Mouse (Mus musculus) kidney, adult 11 months (tissue): ENCODE results near the gene Arhgap1.
A peak's percentile ranks its signal among the peaks of the same experiment; 100 is the strongest.

Source experiments
- DNase-seq: peaks from one replicate; pipeline ENCODE4 v3.0.0; 2022

The Arhgap1 gene

DNA sequence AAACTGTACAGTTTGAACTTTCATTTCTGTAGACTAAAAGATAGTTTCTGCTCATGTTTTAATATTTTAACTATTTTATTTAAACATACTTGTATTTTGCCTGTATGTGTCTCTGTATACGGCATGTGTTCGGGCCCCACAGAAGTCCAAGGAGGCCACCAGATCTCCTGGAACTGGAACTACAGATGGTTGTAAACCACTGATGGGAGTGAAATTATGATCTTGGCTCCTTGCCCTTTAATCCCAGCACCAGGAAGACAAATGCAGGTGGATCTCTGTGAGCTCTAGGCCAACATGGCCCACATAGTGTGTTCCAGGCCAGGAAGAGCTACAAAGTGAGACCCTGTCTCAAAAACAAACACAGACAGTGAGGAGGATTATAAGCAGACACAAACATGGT, 51.7 kb downstream of the Arhgap1 start:
- DNase-seq = no peak

DNA sequence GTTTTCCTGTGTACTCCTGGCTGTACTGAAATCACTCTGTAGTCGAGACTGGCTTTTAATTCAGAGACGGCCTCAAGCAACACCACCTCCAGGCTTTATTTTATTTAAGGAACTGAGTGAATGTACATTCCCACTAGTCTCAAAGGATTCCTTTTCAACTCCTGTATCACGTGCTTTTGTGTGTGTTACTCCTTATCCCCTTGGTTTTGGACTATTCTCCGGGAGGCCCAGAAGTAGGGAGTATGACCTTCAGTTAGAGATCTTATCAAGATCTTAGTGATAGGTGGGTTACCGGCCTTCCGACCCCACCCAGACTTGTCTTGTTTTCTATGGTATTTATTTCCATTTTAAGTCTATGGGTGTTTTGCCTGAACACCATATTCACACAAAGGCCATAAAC, 56.1 kb downstream of the Arhgap1 start:
- DNase-seq = no peak

DNA sequence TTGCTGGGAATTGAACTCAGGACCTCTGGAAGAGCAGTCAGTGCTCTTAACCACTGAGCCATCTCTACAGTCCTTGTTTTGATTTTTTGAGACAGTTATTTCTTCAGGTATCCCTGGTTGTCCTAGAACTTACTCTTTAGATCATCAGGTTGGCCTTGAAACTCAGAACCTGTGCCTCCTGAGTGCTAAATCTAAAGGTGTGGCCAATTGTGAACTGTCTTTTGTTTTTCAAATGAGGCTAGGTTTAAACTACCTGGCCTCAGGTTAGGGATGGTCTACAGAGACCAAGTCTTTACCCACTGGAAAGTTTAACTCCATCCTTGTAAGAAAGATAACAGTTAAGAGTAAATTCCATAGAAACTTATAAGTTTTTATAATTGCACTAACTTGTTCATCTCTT, 56.8 kb downstream of the Arhgap1 start:
- DNase-seq = no peak

DNA sequence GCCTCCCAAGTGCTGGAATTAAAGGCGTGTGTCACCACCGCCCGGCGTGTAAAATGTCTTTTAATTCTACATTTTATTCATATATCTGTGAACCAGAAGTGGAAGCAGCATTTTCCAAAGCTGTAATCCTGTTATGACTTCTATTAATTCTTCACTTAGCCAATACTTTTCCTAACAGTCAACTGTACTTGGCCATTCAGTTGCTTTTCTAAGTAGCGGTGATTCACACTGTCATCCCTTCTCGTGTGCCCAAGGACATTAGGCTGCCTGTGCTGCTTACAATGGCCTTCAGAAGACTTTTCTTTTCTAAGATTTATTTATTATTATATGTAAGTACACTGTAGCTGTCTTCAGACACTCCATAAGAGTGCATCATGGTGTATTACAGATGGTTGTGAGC, 58.7 kb downstream of the Arhgap1 start:
- DNase-seq = no peak

DNA sequence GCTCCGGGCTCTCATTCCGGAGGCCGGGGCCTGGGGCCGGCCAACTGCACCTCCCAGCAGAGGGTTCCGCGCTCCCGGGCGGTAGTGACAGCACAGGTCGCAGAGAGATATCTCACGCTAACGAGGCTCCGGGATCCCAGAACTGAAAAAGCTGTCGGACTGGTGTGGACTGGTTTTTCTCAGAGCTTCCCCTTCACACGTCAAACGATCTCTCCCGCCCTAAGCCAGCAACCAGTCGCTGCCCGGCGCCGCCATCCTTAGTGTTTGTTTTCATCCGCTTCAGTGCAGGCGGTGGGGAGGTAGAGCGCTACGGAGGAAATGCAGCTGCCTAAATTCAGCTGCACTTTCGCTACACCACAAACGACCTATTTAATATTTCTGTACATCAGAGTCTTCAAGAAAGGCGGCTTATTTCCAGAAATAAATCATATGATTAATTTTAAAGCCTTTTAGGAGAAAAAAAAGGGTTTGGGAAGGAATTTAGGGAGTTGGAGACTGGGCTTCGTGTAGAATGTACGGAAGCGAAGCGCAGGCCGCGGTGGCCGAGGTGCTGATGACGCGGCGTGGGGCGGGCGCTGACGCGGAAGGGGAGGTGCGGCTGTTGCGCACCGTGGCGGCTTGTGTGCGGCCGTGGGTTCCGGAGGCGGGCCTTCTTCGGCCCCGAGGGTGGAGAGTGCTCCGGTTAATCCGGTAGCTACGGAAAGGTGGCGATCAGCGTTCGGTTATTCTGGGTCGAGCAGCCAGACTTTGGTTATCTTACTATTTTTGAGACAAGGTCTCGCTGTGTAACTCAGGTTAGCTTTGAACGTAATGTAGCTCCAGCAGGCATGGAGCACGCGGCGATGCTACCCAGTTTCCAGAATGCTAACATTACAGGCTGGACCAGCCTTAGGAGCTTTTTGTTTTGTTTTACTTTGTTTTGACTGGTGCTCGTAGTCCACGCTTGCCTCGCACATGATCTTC, 60.9 kb downstream of the Arhgap1 start, which contains the start of the genes Atg13 and Harbi1:
Gene Atg13, minus strand, starts transcription at position 305 of the 963 bp plus-strand sequence.
Gene Harbi1, plus strand, starts transcription at position 581 of the 963 bp plus-strand sequence.
- DNase-seq = peak; percentile 89

DNA sequence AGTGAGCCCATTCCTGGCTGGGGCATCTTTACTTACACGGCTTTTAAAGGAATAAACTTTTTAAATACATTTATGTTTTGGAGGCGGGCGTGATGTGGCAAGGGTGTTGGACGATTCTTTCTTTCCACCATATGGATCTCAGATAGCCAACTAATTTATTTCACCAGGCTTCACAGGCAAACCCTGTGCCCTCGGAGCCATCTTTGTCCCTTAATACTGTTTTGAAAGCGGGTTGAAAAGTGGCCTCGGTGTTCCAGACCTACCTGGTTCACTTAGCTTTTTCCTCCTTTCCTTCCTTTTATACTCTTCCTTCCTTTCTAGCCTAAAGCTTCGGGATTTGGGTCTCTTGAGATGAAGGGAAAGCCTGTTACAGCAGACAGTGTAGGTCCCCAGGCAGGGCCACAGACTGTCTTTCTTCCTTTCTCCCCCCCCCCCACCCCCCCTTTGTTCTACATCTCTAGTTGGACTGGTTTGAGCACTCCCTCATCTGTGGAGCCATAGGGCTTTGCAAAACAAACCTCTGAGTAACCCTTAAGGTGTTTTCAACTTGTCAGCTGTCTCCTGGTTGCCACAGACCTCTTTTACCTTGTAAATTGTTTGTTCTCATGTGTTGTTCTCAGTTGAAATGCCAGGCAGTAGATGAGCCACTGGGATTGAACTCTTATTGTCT, 61.7 kb downstream of the Arhgap1 start:
- no peak for DNase-seq

DNA sequence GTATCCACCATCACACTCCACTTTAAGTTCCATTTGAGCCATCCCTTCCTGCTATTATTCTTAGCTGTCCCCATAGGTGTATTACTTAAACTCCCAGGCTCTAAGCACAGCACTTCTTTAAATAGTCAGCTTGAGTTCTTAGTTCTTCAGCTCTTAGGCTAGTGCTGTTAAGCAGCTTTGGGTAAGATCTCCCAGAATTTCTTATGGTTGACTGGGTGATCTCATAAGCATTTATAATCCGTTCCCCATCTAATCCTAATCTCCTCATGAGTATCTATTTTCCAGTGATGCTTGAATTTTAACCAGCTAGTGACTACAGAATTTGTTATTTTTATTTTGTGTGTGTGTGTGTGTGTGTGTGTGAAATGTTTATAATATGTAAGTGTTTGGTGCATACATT, 65.3 kb downstream of the Arhgap1 start:
- DNase-seq = no peak

DNA sequence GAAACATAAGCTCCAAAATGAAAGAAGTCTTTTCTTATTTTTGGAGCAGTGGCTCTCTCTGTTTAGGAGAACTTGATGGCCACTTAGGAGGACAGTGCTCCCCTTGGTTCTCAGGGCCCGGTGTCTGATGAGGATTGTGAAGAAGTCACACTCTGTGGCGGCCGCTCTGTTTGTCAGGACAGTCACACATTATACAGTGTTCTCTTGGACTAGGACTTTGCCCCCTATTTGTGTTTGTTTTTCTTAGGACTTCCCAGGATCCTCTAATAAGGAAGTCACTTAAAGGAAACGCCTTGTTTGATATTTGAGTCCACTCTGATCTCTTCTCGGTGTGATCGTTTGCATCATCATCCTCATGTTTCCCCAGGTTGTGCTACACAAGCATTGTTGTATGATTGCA, 68.6 kb downstream of the Arhgap1 start:
- DNase-seq = peak; percentile 47
